Mouse (Mus musculus): ENCODE data around the gene Sod2.

GRCm38 (mm10) chr17:12992470-12992991 is 14.1 kb upstream of the Sod2 start:
- TF ChIP-seq USF1 (IDR thresholded peaks at IDR 0.05; ENCODE audit: low read depth), result no peak
- TF ChIP-seq CTCF (IDR thresholded peaks at IDR 0.05; ENCODE audit: control insufficient read depth, insufficient read depth, insufficient read length), result no peak

Measured in C2C12 (cell line).